Mouse (Mus musculus) 3T3-L1 (cell line): Measurements from ENCODE around the gene Zbtb22.

ENCODE experiments used
- DNase-seq: peaks from one replicate; pipeline ENCODE4 v3.0.0-alpha.2; 2015; ENCODE audit warnings: low read depth, low spot score

Zbtb22 gene

GRCm38 (mm10) chr17:33965082-33965845 is 49.6 kb downstream of the Zbtb22 start:
- DNase-seq = no peak

- no peak for DNase-seq
Observed at GRCm38 (mm10) chr17:33965846-33966550, 50.3 kb downstream of the Zbtb22 start.

- peak; percentile 90 for DNase-seq
Observed at GRCm38 (mm10) chr17:33968489-33968888, 52.8 kb downstream of the Zbtb22 start.
